Mouse (Mus musculus) C2C12 (cell line): ENCODE results near the gene Txk.

ENCODE experiments used
- CEBPB ChIP-seq: IDR thresholded peaks from one replicate; pipeline ENCODE4 v1.6.1; 2011; ENCODE audit warnings: low read depth, mild to moderate bottlenecking, control low read depth, moderate library complexity
- CTCF ChIP-seq: IDR thresholded peaks from one replicate; pipeline ENCODE4 v1.5.1; 2011; ENCODE audit not compliant: control insufficient read depth, insufficient read depth, insufficient read length
- MYOD1 ChIP-seq: IDR thresholded peaks from one replicate; pipeline ENCODE4 v1.6.1; 2011; ENCODE audit warnings: low read depth; ENCODE audit not compliant: control insufficient read depth, insufficient read length
- USF1 ChIP-seq: IDR thresholded peaks from one replicate; pipeline ENCODE4 v1.6.1; 2011; ENCODE audit warnings: low read depth, mild to moderate bottlenecking, control low read depth, moderate library complexity

GRCm38 (mm10) chr5:72671017-72671699 lies 81.4 kb downstream of the Txk start:
- TF ChIP-seq CEBPB: no peak
- TF ChIP-seq USF1: no peak
- no peak for TF ChIP-seq CTCF
- TF ChIP-seq MYOD1: no peak
